Mouse (Mus musculus): ENCODE data around the gene Mmd.

DNA sequence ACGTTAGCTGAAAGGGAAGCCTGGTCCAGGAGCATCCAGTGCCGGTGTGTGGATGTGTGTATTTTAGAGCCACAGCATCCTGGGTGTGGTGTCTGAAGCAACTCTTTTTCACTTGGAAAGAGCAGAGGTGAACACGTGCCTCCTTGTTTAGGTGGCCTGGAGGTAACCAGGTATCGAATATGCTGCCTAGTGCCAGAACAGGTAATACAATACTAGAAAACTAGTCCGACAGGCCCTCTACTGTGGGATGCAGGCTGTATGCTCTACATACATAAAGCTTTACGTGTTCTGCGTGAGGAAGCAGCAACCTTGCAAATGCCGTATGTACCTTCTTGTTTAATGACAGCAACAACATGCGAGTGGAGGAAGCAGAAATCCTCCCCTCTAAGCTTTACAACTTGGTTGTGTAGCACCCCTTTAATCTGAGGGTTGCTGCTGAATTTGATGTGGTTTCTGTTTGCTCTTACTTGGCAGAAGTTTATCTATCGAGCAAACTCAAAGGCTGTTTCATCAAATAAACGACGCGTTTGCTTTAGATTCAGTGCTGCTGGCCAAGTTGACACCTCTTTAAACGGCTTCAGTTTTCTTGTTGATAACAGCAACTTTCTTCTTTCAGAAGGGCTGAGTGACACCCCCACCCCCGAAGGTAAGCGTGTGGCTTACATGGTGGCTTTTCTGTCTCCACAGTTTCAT lies 7.7 kb downstream of the Mmd start:
- no peak for TF ChIP-seq CTCF (IDR thresholded peaks at IDR 0.05; ENCODE audit: insufficient read depth, low read depth, low read length)
- TF ChIP-seq POLR2A (IDR thresholded peaks at IDR 0.05; ENCODE audit: insufficient read depth, low read depth, low read length), result no peak

Measured in olfactory bulb, adult 2 months (tissue).